25 mouse cellular contexts compared by ENCODE assay signal in the genomic region with DNA sequence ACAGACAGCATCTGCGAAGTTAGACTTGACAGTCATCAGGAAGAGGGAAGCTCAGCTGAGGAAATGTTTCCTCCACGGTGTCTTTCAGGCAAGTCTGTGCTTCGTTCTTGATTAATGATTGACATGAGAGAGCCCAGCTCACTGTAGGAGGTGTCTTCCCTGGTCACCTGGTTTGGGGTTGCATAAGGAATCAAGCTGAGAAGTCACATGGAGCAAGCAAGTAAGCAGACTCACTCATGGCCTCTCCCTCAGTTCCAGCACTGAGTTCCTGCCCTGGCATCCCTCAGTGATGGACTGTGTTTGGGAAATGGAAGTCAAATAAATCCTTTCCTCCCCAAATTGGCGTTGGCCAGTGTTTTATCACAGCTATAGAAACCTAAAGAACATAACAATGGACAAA. TPM values are rescaled to one million over a fixed set of nuclear protein-coding genes. Genes with fewer than 3 reads are reported as not detected.
A peak's percentile ranks its signal among the peaks of the same experiment; 100 is the strongest.
DNase-seq lines count a peak whose midpoint lies in the region; ATAC-seq and TF ChIP-seq lines count a peak whose summit lies in the region.
"Had no signal": no experiment of that assay in that cellular context is flagged by ENCODE, and none has a peak within 500 bp of the region (broad histone marks: within the 10 kb centered on the region; RNA-seq: fewer than 3 reads in every experiment).

No protein-coding gene starts in this region.

- H3K27me3 ChIP-seq in cerebellum, adult 2 months (ENCODE audit: control insufficient read depth, insufficient read depth, low read length), result no peaks in the 10 kb centered on the region
- no peaks in the 10 kb centered on the region for H3K27me3 ChIP-seq in intestine, embryonic 15.5 days (replicated peaks)
- H3K27me3 ChIP-seq in thymus, adult 2 months (ENCODE audit: control insufficient read depth, insufficient read depth, low read length), result no peaks in the 10 kb centered on the region
- H3K27me3 ChIP-seq: embryonic facial prominence, embryonic 12.5 days; forebrain, embryonic 12.5 days; heart, embryonic 12.5 days; limb, embryonic 15.5 days; midbrain, embryonic 12.5 days had no signal

- peak; percentile 63; the same call in 1 of the 2 replicates for ATAC-seq in intestine, embryonic 15.5 days
- ATAC-seq: CD4-positive, CD25-positive, alpha-beta regulatory T cell, adult 4 months; hindbrain, postnatal 0 days had no signal

- H3K4me2 ChIP-seq in intestine, embryonic 15.5 days (replicated peaks), result no peak overlapping the region
- H3K4me2 ChIP-seq: embryonic facial prominence, embryonic 12.5 days; forebrain, embryonic 12.5 days; heart, embryonic 12.5 days; limb, embryonic 15.5 days; lung, embryonic 14.5 days; midbrain, embryonic 12.5 days had no signal

- H3K9ac ChIP-seq in intestine, embryonic 15.5 days, result no peak overlapping the region
- H3K9ac ChIP-seq: embryonic facial prominence, embryonic 12.5 days; forebrain, embryonic 12.5 days; heart, embryonic 12.5 days; limb, embryonic 15.5 days; lung, embryonic 14.5 days; midbrain, embryonic 12.5 days had no signal

- no peak for DNase-seq in cerebellum, adult 2 months
- no peak for DNase-seq in cerebellum, adult 9-10 months
- DNase-seq in kidney, adult 8-10 months, result peak; percentile 61 to 79
- no peak for DNase-seq in kidney, postnatal 10 days
- peak; percentile 49 for DNase-seq in kidney, postnatal 14 days
- no peak for DNase-seq in retina, postnatal 1 day
- DNase-seq in thymus, adult 2 months, result no peak
- DNase-seq: adrenal gland, postnatal 25 days; gastrocnemius, postnatal 25 days; heart, adult 18-20 months; heart, postnatal 10 days; lung, embryonic 14.5 days; right cerebral cortex, postnatal 25 days; spleen, adult 18-20 months; thymus, postnatal 14 days had no signal

- H3K9me3 ChIP-seq in intestine, embryonic 15.5 days, result no peaks in the 10 kb centered on the region
- H3K9me3 ChIP-seq: embryonic facial prominence, embryonic 12.5 days; forebrain, embryonic 12.5 days; heart, embryonic 12.5 days; limb, embryonic 15.5 days; midbrain, embryonic 12.5 days had no signal

- 35% methylated on average over 4 of the region's 4 CpGs for WGBS in cerebellum, adult 2 months
- WGBS in intestine, embryonic 15.5 days, result 66% methylated on average over 4 of the region's 4 CpGs
- WGBS in thymus, adult 2 months, result 60% methylated on average over 4 of the region's 4 CpGs

- H3K4me3 ChIP-seq in cerebellum, adult 2 months (replicated peaks; ENCODE audit: insufficient read depth, low read depth, low read length), result no peak overlapping the region
- H3K4me3 ChIP-seq in intestine, embryonic 15.5 days (replicated peaks), result no peak overlapping the region
- H3K4me3 ChIP-seq in thymus, adult 2 months (ENCODE audit: control insufficient read depth, insufficient read depth, low read length), result no peak overlapping the region
- H3K4me3 ChIP-seq: embryonic facial prominence, embryonic 12.5 days; erythroblast, embryonic 14.5 days; forebrain, embryonic 12.5 days; heart, embryonic 12.5 days; hindbrain, embryonic 10.5 days; limb, embryonic 15.5 days; midbrain, embryonic 12.5 days had no signal

- TF ChIP-seq CTCF in cerebellum, adult 2 months (IDR thresholded peaks at IDR 0.05; ENCODE audit: borderline replicate concordance, insufficient read depth, low read depth, low read length), result no peak
- TF ChIP-seq CTCF in thymus, adult 2 months (IDR thresholded peaks at IDR 0.05; ENCODE audit: borderline replicate concordance, control insufficient read depth, extremely low read depth, insufficient read depth, low read length, poor library complexity), result no peak

- no peak for TF ChIP-seq POLR2A in cerebellum, adult 2 months (IDR thresholded peaks at IDR 0.05; ENCODE audit: borderline replicate concordance, insufficient read depth, low read length)
- no peak for TF ChIP-seq POLR2A in thymus, adult 2 months (IDR thresholded peaks at IDR 0.05; ENCODE audit: control insufficient read depth, extremely low read depth, insufficient read depth, low read length, poor library complexity)

- H3K27ac ChIP-seq in cerebellum, adult 2 months (ENCODE audit: insufficient read depth, low read length), result peak overlapping the region; percentile 86
- no peak overlapping the region for H3K27ac ChIP-seq in intestine, embryonic 15.5 days
- H3K27ac ChIP-seq in thymus, adult 2 months (ENCODE audit: control insufficient read depth, insufficient read depth, low read length), result no peak overlapping the region
- H3K27ac ChIP-seq: embryonic facial prominence, embryonic 12.5 days; forebrain, embryonic 12.5 days; hindbrain, embryonic 10.5 days; hindbrain, postnatal 0 days; limb, embryonic 15.5 days; midbrain, embryonic 12.5 days had no signal

- H3K36me3 ChIP-seq in intestine, embryonic 15.5 days, result no peaks in the 10 kb centered on the region
- H3K36me3 ChIP-seq in thymus, adult 2 months (ENCODE audit: control insufficient read depth, insufficient read depth, low read length), result no peaks in the 10 kb centered on the region
- H3K36me3 ChIP-seq: embryonic facial prominence, embryonic 12.5 days; forebrain, embryonic 12.5 days; heart, embryonic 12.5 days; hindbrain, embryonic 10.5 days; limb, embryonic 15.5 days; midbrain, embryonic 12.5 days had no signal

- peaks cover 21% of the 10 kb centered on the region for H3K4me1 ChIP-seq in cerebellum, adult 2 months (ENCODE audit: control insufficient read depth, insufficient read depth, low read length)
- no peaks in the 10 kb centered on the region for H3K4me1 ChIP-seq in intestine, embryonic 15.5 days (replicated peaks)
- no peaks in the 10 kb centered on the region for H3K4me1 ChIP-seq in thymus, adult 2 months (replicated peaks; ENCODE audit: control insufficient read depth, insufficient read depth, low read length)
- H3K4me1 ChIP-seq: embryonic facial prominence, embryonic 12.5 days; forebrain, embryonic 12.5 days; heart, embryonic 12.5 days; hindbrain, embryonic 10.5 days; limb, embryonic 15.5 days; midbrain, embryonic 12.5 days had no signal

RNA-seq across cellular contexts. Expression of gene 1700001J03Rik, which starts 5.0 kb away (rescaled TPM):
- polyA plus RNA-seq in cerebellum, adult 2 months (2012; rRNA removed), result 2.2 and 2.8 TPM in 2 replicates
- polyA plus RNA-seq in intestine, embryonic 15.5 days (2015; fragmentation: Nextera tagmentation; extraction: Ambion mirVana), result not detected in 2 replicates
- 0.65 and 1.1 TPM in 2 replicates for polyA plus RNA-seq in thymus, adult 2 months (2012; rRNA removed)
- polyA plus RNA-seq: embryonic facial prominence, embryonic 12.5 days; erythroblast, embryonic 14.5 days; forebrain, embryonic 12.5 days; heart, embryonic 12.5 days; hindbrain, postnatal 0 days; limb, embryonic 15.5 days; lung, embryonic 14.5 days; midbrain, embryonic 12.5 days had no signal

RNA-seq across cellular contexts. Expression of gene Gm6309, which starts 19.6 kb away (rescaled TPM):
- not detected in 2 replicates for polyA plus RNA-seq in cerebellum, adult 2 months (2012; rRNA removed)
- polyA plus RNA-seq in intestine, embryonic 15.5 days (2015; fragmentation: Nextera tagmentation; extraction: Ambion mirVana), result not detected in 2 replicates
- polyA plus RNA-seq in thymus, adult 2 months (2012; rRNA removed), result not detected in 2 replicates
- polyA plus RNA-seq: CD4-positive, CD25-positive, alpha-beta regulatory T cell, adult 4 months; embryonic facial prominence, embryonic 12.5 days; erythroblast, embryonic 14.5 days; forebrain, embryonic 12.5 days; heart, embryonic 12.5 days; hindbrain, embryonic 10.5 days; hindbrain, postnatal 0 days; limb, embryonic 15.5 days; lung, embryonic 14.5 days; midbrain, embryonic 12.5 days had no signal

RNA-seq across cellular contexts. Expression of gene Gm5565, which starts 29.8 kb away (rescaled TPM):
- polyA plus RNA-seq in cerebellum, adult 2 months (2012; rRNA removed), result not detected in 2 replicates
- not detected in 2 replicates for polyA plus RNA-seq in intestine, embryonic 15.5 days (2015; fragmentation: Nextera tagmentation; extraction: Ambion mirVana)
- polyA plus RNA-seq in thymus, adult 2 months (2012; rRNA removed), result not detected in 2 replicates
- polyA plus RNA-seq: CD4-positive, CD25-positive, alpha-beta regulatory T cell, adult 4 months; embryonic facial prominence, embryonic 12.5 days; erythroblast, embryonic 14.5 days; forebrain, embryonic 12.5 days; heart, embryonic 12.5 days; hindbrain, embryonic 10.5 days; hindbrain, postnatal 0 days; limb, embryonic 15.5 days; lung, embryonic 14.5 days; midbrain, embryonic 12.5 days had no signal

RNA-seq across cellular contexts. Expression of gene Rnf6, which starts 31.3 kb away (rescaled TPM):
- polyA plus RNA-seq in cerebellum, adult 2 months (2012; rRNA removed), result 67.0 and 68.4 TPM in 2 replicates
- 47.2 and 48.3 TPM in 2 replicates for polyA plus RNA-seq in intestine, embryonic 15.5 days (2015; fragmentation: Nextera tagmentation; extraction: Ambion mirVana)
- polyA plus RNA-seq in thymus, adult 2 months (2012; rRNA removed), result 28.9 and 31.5 TPM in 2 replicates

RNA-seq across cellular contexts. Expression of gene Cdk8, which starts 40.9 kb away (rescaled TPM):
- polyA plus RNA-seq in cerebellum, adult 2 months (2012; rRNA removed), result 35.3 and 37.5 TPM in 2 replicates
- 19.6 and 20.3 TPM in 2 replicates for polyA plus RNA-seq in intestine, embryonic 15.5 days (2015; fragmentation: Nextera tagmentation; extraction: Ambion mirVana)
- 46.9 and 47.1 TPM in 2 replicates for polyA plus RNA-seq in thymus, adult 2 months (2012; rRNA removed)

Comparison
In these comparisons a context has a peak if more than half of its experiments do, and no peak if none do; other contexts are left out.
1. DNase-seq: peak in kidney, adult 8-10 months (2 of 2) and kidney, postnatal 14 days (single experiment); none in cerebellum, adult 2 months (0 of 2), cerebellum, adult 9-10 months (single experiment), kidney, postnatal 10 days (single experiment), retina, postnatal 1 day (single experiment) and thymus, adult 2 months (single experiment).